Mouse (Mus musculus): ENCODE results near the gene Trim50. TPM values are rescaled to one million over a fixed set of nuclear protein-coding genes. Genes with fewer than 3 reads are reported as not detected.
"Not testable (repeated sequence)": the region's sequence is repeated elsewhere in the genome, so short reads cannot be mapped to it uniquely, and the experiment has no call there.

The Trim50 gene
- total RNA-seq (2021) = not detected

DNA sequence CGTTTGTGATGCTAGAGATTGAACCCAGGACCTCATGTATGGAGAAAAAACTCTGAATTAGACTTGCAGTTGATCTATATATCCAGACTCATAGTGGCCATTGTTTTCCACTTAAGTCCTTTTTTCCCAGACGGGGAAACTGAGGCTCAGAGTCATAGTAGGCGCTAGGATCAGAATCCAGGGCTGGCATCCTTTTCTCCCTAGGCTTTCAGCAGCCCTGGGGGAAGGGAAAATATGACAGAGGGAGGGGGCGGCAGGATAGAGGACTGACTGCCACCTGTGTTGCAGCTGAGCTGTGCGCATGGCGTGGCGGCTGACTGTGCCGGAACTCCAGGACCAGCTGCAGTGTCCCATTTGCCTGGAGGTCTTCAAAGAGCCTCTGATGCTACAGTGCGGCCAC lies at the start of gene Trim50:
Gene Trim50 (plus strand): TSS at position 301 of the 400 bp plus-strand sequence.
- no peak for DNase-seq

- no peak for DNase-seq
Measured at GRCm38 (mm10) chr5:135306321-135306965, 46.7 kb upstream of the Trim50 start.

DNA sequence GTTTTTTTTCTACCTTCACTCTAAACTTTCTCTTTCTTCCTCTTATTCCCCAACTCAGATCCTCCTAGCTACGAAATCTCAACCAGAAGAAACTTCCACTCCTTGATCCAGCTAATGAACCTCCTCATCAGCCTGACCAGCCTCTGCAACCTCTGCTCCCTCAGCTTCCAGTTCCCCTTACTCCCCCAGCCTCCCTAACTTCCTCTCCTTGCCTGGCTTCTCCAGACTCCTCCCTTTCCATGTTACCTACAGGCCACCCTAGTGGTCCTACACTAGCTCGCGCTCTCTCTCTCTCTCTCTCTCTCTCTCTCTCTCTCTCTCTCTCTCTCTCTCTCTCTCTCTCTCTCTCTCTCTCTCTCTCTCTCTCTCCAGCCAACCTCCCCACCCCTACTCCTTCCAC lies 36.9 kb upstream of the Trim50 start:
- no peak for DNase-seq

- no peak for DNase-seq
Measured at GRCm38 (mm10) chr5:135319856-135320255, 33.2 kb upstream of the Trim50 start.

GRCm38 (mm10) chr5:135322197-135322596 lies 30.9 kb upstream of the Trim50 start:
- no peak for DNase-seq

DNA sequence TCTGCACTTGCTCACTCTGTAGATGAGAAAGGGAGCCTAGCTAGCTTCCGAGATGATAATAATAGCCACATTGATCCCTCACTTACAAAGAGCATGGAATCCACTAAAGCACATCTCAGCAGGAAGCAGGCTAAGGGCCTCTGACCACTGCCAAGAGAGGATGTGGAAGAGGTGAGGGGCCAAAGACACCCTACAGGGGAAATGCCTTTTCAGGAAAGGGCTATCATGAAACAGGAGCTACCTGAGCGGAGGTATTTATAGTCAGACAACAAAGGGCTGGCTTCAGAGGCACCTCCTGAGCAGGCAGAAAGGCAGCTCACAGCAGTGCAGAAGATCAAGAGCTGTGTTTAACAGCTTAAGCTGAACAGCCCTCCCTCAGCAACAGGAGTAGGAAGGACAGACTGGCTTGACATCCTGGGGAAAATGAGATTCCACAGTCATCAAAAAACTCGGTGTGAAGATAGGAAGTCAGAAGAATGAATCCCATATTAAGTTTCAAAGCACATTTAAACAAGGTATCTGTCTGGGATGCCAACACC lies 26.9 kb upstream of the Trim50 start:
- DNase-seq = no peak

DNA sequence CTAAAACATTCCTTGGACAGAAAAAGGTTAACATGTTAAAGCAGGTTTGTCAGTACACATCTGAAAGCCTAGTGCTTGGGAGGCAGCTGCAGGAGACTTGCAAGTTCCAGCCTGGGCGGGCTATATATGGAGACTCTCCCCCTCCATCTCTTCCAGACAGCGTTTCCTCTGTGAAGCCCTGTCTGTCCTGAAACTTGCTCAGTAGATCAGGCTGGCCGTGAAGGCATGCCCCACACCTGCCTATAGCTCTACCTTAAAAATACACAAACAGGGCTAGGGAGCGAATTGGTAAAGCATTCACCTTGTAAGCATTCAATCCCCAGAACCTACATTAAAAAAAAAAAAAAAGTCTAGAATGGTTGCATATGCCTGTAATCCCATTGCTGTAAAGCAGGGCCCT lies 23.6 kb upstream of the Trim50 start:
- no peak for DNase-seq

DNA sequence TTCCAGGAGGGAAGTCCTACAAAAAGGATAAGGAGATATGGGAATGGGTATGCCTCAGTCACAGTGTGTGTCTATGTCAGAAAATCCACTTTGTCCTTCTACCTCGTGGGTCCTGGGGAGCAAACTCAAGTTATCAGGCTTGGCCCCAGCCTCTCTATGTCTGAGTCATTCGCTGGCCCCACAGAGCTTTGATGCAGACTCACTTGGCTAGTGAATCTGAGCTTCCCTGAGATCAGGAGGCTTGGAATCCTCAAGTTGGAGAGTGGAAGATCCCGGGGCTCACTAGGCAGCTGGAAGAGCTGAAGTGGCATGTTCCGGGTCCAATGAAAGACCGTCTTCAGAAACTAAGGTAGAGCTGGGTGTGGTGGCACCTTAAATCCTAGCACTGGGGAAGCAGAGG lies 22.9 kb upstream of the Trim50 start:
- DNase-seq = no peak

DNA sequence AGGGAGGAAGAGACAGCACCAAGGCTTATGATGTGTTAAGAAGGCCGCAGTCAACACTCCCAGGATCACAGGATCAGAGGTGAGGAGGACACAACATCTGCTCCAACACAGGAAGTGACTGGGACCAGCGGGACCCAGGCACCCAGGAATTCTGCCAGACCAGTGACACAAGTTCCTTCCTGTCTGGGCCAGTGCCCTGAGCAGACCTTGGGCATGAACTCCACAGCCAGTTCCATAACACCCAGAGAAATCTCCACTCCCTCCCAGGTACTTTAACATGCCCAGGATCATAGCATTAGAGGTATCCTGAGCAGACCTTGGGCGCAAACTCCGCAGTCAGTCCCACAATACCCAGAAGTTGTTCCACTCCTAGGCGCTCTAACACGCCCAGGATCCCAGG lies 21.9 kb upstream of the Trim50 start:
- no peak for DNase-seq

- no peak for DNase-seq
Measured at GRCm38 (mm10) chr5:135337575-135337974, 15.5 kb upstream of the Trim50 start.

DNA sequence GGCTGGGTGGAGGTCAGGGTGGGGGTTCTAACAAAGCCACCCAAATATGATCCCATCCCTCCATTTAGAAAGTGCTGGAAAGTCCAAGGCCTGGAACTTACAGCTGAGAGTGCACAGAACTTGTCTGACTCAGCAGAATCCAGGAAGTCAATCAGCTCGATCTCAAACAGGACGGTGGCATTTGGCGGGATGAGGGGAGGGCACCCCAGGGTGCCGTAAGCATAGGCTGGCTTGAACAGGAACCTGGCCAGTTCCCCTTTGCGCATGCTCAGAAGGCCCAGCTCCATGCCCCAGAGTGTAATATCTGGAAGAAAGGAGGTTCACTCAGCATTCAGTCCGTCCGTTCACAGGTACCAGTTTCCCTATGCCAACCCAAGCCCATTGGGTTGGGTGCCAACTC lies 7.1 kb upstream of the Trim50 start:
- no peak for DNase-seq

GRCm38 (mm10) chr5:135346430-135346829 lies 6.7 kb upstream of the Trim50 start:
- no peak for DNase-seq

- DNase-seq = no peak
Measured at GRCm38 (mm10) chr5:135347511-135348011, 5.5 kb upstream of the Trim50 start.

- DNase-seq = no peak
Measured at GRCm38 (mm10) chr5:135349862-135350261, 3.2 kb upstream of the Trim50 start, which contains the start of gene Fkbp6. Gene Fkbp6, minus strand, starts transcription at chr5:135350044.

DNA sequence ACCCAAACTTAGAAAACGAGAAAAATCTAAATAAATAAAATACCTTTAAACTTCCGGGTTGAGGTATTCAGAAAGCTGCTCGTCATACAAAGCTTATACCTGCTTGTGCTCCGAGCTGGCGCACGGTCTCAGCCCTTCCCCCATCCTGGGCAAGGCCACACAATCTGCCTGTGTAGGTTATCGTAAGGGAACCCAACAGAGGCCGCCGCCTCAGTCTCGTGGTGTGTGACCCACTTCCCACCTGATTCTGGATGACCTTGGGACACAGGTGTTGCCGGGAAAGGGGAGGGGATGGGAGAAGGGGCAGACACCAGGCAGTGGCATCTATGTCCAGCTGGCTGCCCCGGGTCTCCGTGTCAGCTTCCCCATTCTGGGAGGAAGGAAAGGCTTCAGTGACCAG lies 1.5 kb upstream of the Trim50 start:
- no peak for DNase-seq

- DNase-seq = no peak
Measured at GRCm38 (mm10) chr5:135353564-135353963, 469 bp downstream of the Trim50 start.

GRCm38 (mm10) chr5:135356090-135356489 lies 3.0 kb downstream of the Trim50 start:
- DNase-seq = no peak

DNA sequence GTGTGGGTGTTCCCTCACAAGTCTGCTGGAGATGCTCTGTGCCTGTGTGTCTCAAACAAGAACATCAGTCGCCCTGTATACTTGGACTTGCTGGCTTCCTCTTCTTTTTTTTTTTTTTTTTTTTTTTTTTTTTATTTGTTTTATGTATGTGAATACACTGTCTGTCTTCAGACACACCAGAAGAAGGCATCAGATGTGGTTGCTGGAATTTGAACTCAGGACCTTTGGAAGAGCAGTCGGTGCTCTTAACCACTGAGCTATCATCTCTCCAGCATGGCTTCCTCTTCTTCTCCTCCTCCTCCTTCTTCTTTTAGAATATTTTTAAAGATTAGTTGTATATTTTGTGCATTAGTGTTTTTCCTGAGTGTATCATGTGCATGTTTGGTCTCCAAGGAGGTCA lies 4.5 kb downstream of the Trim50 start:
- DNase-seq = peak; percentile 54

DNA sequence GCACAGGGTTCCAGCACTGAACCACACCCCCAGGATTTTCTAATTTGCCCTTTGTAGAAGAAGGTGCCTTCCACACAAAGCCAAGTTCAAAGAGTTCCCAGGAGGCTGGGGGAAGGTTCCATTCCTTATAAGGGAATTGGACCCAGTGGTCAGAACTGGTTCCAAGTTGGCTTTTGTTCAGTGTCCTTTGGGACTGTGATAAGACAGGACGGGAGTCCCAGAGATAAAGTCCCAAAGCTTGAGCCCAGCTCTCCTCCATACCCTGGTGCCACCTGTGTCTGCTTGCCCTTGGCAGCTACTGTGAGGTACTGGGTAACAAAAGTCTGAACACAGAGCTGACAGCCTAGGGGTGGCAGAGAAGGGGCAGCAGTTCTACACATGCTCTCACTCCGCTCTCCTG lies 6.7 kb downstream of the Trim50 start:
- peak; percentile 51 for DNase-seq

DNA sequence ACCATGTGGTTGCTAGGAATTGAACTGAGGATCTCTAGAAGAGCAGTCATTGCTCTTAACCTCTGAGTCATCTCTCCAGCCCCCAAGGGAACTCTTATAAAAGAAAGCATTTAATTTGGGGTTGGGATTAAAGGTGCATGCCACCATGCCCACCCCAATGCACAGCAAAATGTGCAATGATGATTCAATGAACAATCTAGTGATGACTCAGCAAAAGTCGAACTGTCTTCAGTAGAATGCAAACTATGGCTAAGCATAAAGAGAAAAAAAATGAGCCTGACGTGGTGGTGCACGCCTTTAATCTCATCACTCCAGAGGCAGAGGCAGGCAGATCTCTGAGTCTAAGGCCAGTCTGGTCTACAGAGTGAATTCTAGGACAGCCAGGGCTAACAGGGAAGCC lies 9.5 kb downstream of the Trim50 start:
- DNase-seq = no peak

DNA sequence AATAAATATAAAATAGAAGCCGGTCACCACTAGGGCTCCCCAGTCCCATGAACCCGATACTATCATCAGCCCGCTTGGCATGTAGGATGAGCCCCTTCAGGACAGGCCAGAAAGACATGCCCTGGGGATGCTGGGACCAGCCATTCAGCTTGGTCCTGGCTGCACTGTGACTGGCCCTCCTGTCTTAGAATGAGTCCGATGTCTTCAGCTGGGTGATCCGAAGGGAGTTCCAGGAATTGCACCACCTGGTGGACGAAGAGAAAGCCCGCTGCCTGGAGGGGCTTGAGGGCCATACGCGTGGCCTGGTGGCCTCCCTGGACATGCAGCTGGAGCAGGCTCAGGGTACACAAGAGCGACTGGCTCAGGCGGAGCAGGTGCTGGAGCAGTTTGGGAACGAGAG lies 10.4 kb downstream of the Trim50 start:
- peak; percentile 63 for DNase-seq

DNA sequence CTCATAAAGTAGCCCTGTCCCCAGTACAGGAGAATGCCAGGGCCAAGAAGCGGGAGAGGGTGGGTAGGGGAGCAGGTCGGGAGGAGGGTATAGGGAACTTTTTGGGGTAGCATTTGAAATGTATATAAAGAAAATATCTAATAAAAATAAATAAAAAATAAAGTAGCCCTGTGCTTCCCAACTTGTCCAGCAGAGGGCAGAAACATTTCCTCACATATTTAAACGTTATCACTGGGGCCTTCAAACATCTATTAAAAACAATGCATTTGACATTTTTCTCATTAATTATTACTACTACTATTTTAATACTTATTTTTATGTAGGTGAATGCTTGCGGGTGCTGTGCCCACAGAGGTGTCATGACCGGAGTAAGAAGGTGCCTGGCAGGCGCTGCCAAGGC lies 14.7 kb downstream of the Trim50 start:
- DNase-seq = no peak

DNA sequence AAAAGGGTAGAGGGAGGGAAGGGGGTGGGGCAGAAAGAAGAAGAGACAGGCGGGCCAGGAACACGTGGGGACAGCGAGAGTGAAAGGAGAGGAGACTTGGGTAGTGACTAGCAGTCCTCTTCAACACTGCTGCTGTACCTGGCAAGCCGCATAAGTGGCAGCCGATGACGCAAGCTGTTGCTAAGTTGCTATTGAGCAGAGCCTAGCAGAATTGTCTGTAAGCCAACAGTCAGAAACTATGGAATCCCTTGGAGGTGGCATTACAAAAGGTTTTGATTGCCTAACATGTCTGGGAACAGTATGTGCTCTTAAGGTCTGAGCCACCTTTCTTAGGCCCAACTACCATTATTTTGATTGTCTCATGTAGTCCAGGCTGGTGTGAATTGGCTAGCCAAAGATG lies 15.2 kb downstream of the Trim50 start:
- no peak for DNase-seq

- not testable (repeated sequence) for DNase-seq
Measured at GRCm38 (mm10) chr5:135369196-135369595, 16.1 kb downstream of the Trim50 start.

Data from heart, postnatal 4 days (tissue).